Mouse (Mus musculus) common myeloid progenitor, adult 5-6 weeks (primary cell): ENCODE measurements around the gene Arl8b. TPM values are rescaled to one million over a fixed set of nuclear protein-coding genes. Genes with fewer than 3 reads are reported as not detected.

ENCODE experiments used
- total RNA-seq: library from RNA; stranded (forward); fragments of 200-1000, 187-1606 nt; gene quantifications from 2 replicates; pipeline ENCODE4 v1.2.3, GENCODE M21; 2017

Gene Arl8b
- total RNA-seq, 1 experiment from 2014 or later = 59.3 TPM

Other genes with a start within 250 kb of the Arl8b start
- 4.3 and 4.6 TPM in 2 replicates for gene Bhlhe40, start 122.5 kb upstream of the Arl8b start, total RNA-seq
- gene Edem1, start 45.5 kb downstream of the Arl8b start, total RNA-seq = 23.2 and 41.7 TPM in 2 replicates